Mouse (Mus musculus) cerebellum, postnatal 10 days (tissue): ENCODE results near the gene Wdr61.
A peak's percentile ranks its signal among the peaks of the same experiment; 100 is the strongest.

Experiments
- DNase-seq, 2 experiments: peaks; one replicate each; pipeline ENCODE4 v3.0.0; 2021; ENCODE audit warnings: mixed read lengths in 2 of 2

The Wdr61 gene

DNA sequence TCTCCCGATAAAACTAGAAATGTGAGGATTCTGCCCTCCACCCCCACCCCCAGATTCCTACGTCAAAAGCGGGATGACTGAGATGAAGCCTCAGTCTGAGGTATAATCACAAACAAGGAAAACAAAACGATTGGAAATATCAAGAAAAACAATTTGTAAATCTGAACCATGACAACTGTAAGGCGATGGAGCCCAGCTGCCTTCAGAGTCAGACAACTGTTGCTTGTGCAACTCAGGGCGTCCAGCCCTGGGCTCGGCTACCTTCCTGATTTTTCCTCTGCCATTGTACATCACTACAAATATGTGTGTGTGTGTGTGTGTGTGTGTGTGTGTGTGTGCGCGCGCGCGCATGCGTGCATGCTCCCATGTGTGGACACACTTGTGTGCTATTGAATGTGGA lies 60.4 kb downstream of the Wdr61 start:
- DNase-seq: no peak

DNA sequence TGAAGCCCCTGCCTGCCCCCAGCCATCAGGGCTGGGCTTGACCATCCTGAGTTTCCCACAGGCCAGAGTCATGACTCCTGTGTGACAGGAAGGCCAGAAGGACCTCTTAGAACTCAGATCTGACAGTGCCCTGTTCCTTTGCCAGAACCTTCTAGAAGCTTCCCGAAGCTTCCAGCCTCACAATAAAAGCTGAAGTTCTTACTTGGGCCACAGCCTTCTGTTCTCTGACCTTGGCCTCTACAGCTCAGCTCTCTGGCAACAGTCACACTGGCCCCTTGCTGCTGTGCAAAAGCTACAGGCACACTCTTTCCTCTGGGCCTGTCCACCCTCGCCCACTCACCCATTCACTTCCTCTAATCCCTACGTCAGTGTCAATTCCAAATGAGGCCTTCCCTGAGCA lies 62.4 kb downstream of the Wdr61 start:
- peak in 1 of 2 experiments; percentile 17 for DNase-seq

DNA sequence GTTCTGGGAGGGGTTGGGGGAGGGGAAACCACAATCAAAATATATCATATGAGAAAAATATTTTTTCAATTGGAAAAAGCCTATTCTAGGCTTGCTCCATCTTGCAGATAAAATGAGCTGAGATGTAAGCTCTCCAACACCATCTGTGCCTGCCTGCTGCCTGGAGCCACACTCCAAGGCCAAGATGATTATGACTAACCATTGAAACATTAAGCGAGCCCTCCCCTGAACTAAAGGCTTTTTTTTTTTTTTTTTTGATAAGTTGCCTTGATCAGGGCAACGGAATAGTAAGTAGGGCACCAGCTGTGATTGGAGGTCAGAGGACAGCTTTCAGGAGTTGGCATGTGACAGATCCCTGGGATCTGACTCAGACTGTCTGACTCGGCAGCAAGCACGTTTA lies 65.9 kb downstream of the Wdr61 start:
- peak; percentile 61 to 63 for DNase-seq

DNA sequence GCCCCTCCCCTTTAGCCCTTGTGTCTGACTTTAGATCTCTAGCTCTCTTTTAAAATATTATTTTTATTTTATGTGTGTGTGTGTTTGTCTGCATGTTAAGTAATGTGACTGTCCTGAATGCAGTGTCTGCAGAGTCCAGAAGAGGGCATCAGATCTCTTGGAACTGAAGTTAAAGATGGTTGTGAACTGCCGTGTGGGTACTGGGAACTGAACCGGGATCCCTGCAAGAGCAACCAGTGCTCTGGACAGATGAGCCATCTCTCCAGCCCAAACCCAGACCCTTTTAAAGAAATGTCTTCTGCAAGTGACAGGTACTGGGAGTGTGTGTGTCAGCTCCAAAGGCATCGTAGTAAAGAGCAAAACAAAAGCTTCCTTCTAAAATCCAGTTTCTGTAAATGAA lies 68.2 kb downstream of the Wdr61 start:
- no peak for DNase-seq
